Mouse (Mus musculus) C2C12 (cell line): ENCODE measurements around the gene Golga1. TPM values are rescaled to one million over a fixed set of nuclear protein-coding genes. Genes with fewer than 3 reads are reported as not detected.
A peak's percentile ranks its signal among the peaks of the same experiment; 100 is the strongest.

ENCODE experiments used
- H3K27me3 ChIP-seq: one replicate; pipeline ENCODE4 v1.6.1; 2011; ENCODE audit not compliant: control insufficient read depth, insufficient read depth, insufficient read length
- H3K36me3 ChIP-seq: one replicate; pipeline ENCODE4 v1.6.1; 2011; ENCODE audit not compliant: control insufficient read depth, insufficient read depth
- H3K4me3 ChIP-seq: one replicate; pipeline ENCODE4 v1.5.1; 2011; ENCODE audit warnings: mild to moderate bottlenecking, control low read depth; ENCODE audit not compliant: poor library complexity, insufficient read depth, severe bottlenecking
- H3K79me2 ChIP-seq: one replicate; pipeline ENCODE4 v1.6.1; 2011; ENCODE audit not compliant: control insufficient read depth, insufficient read depth
- H3K79me3 ChIP-seq: one replicate; pipeline ENCODE4 v1.6.1; 2011; ENCODE audit warnings: low read depth, control low read depth
- H3ac ChIP-seq: one replicate; pipeline ENCODE3; 2011; ENCODE audit warnings: low read depth; ENCODE audit not compliant: control insufficient read depth, insufficient read length
- CEBPB ChIP-seq: IDR thresholded peaks from one replicate; pipeline ENCODE4 v1.6.1; 2011; ENCODE audit warnings: low read depth, mild to moderate bottlenecking, control low read depth, moderate library complexity
- CTCF ChIP-seq: IDR thresholded peaks from one replicate; pipeline ENCODE4 v1.5.1; 2011; ENCODE audit not compliant: control insufficient read depth, insufficient read depth, insufficient read length
- FOSL1 ChIP-seq: IDR thresholded peaks from one replicate; pipeline ENCODE4 v1.8.0; 2011; ENCODE audit warnings: mild to moderate bottlenecking, low read length; ENCODE audit not compliant: poor library complexity, insufficient read depth, severe bottlenecking
- MAX ChIP-seq: IDR thresholded peaks from one replicate; pipeline ENCODE4 v1.6.1; 2011; ENCODE audit warnings: mild to moderate bottlenecking, control low read depth
- MYOD1 ChIP-seq: IDR thresholded peaks from one replicate; pipeline ENCODE4 v1.6.1; 2011; ENCODE audit warnings: low read depth; ENCODE audit not compliant: control insufficient read depth, insufficient read length
- MYOG ChIP-seq: IDR thresholded peaks from one replicate; pipeline ENCODE4 v1.6.1; 2011; ENCODE audit not compliant: control insufficient read depth, insufficient read length; ENCODE audit errors: extremely low read depth
- USF1 ChIP-seq: IDR thresholded peaks from one replicate; pipeline ENCODE4 v1.6.1; 2011; ENCODE audit warnings: low read depth, mild to moderate bottlenecking, control low read depth, moderate library complexity
- polyA plus RNA-seq: library from polyadenylated mRNA; unstranded; fragments of >200 nt; fragmentation: generic; extraction: Trizol; gene quantifications from one replicate; pipeline ENCODE4 v1.2.1, GENCODE M21; 2012; ENCODE audit warnings: missing spikeins

Golga1 gene
- polyA plus RNA-seq, 1 experiment = 4.1 TPM

DNA sequence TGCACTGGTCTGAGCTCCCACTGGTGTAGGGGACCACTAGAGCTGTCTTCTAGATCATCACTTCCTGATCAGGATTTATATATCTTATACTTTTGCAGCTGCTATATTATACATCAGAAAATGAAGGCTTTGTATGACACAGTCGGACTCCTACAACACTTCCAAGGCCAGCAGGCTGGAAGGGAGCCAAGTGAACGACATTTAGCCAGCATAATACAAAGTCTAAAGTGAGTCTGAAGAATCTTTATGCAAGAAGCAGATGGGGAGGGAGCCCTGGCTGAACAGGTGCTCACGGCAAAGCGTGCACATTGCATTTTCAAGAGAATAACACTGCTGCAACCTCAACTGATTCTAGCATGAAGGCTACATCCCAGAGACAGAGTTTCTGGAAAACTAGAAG is 72.9 kb downstream of the Golga1 start:
- H3K79me3 ChIP-seq = no peaks in the 10 kb centered on the region
- no peaks in the 10 kb centered on the region for H3K79me2 ChIP-seq
- TF ChIP-seq CTCF (no peak), CEBPB (no peak), USF1 (no peak)
- H3K36me3 ChIP-seq = no peaks in the 10 kb centered on the region
- H3ac ChIP-seq = no peak overlapping the region
- no peaks in the 10 kb centered on the region for H3K27me3 ChIP-seq
- no peak overlapping the region for H3K4me3 ChIP-seq

DNA sequence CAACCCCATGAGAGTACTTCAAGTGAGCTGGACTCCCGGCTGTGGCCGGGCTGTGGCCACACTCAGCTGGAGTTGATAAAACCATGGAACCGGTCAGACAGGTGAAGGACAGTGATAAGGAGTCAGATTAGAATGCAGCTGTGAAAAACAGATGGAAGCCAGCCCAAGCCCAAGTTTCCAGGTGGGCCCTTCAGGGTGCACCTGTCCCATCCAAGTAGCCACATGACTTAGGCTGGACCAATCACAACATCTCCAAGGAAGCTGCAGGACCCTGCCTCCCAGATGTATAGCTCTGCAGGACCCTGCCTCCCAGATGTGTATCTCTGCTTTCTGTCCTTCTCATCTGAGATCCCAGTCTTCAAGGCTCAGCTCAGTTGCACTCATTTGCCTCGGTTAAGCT is 73.3 kb downstream of the Golga1 start:
- Histone ChIP-seq H3K27me3 (no peaks in the 10 kb centered on the region), H3K4me3 (no peak overlapping the region), H3ac (no peak overlapping the region), H3K79me2 (no peaks in the 10 kb centered on the region), H3K79me3 (no peaks in the 10 kb centered on the region), H3K36me3 (no peaks in the 10 kb centered on the region)
- TF ChIP-seq CTCF (no peak), MYOG (no peak), USF1 (no peak), FOSL1 (no peak), MAX (no peak), CEBPB (no peak), MYOD1 (no peak)

- Histone ChIP-seq H3K36me3 (no peaks in the 10 kb centered on the region), H3K27me3 (no peaks in the 10 kb centered on the region), H3K79me2 (no peaks in the 10 kb centered on the region), H3K79me3 (no peaks in the 10 kb centered on the region), H3ac (no peak overlapping the region), H3K4me3 (no peak overlapping the region)
- TF ChIP-seq CTCF (no peak), CEBPB (no peak), MAX (no peak), MYOG (no peak), USF1 (no peak), MYOD1 (no peak), FOSL1 (no peak)
Observed at GRCm38 (mm10) chr2:38988929-38989328, 76.4 kb downstream of the Golga1 start.

DNA sequence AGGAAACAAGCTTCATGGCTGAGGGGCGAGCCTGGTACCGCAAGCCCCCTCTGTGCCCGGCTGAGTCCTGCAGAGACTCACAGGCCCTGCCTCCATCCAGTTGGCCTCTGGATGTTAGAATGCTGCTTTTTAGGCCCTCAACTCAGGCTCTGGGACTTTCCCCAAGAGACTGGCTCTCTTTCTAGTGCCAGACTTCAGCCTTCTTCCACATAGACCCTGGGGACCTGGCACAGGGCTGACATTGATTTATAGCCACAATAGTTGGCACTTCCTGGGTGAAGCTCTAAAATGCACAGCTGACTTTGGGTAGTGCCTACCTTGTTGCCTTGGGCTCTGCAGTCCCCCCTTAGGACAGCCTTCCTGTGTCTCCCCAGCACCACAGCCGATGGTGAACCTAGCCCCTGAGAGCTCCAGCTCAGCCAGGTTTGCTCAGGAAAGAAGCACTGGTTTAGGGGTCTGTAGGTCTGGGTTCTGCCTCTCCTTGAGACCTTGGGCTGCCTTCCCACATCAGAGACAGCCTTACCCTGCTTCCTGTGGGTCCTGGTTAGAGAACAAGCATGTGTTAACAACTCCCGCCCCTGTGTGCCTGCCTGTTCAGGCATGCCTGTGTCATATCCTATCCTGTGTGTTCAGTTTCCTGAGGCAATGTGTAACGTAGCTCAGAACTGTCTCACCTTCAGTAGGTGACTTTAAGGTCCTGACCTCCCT is 77.4 kb downstream of the Golga1 start:
- Histone ChIP-seq H3ac (no peak overlapping the region), H3K79me3 (no peaks in the 10 kb centered on the region), H3K79me2 (no peaks in the 10 kb centered on the region), H3K4me3 (no peak overlapping the region), H3K36me3 (no peaks in the 10 kb centered on the region), H3K27me3 (no peaks in the 10 kb centered on the region)
- no peak for TF ChIP-seq CEBPB
- no peak for TF ChIP-seq MYOG
- no peak for TF ChIP-seq CTCF
- TF ChIP-seq MAX = no peak
- TF ChIP-seq USF1 = no peak
- no peak for TF ChIP-seq FOSL1
- no peak for TF ChIP-seq MYOD1

DNA sequence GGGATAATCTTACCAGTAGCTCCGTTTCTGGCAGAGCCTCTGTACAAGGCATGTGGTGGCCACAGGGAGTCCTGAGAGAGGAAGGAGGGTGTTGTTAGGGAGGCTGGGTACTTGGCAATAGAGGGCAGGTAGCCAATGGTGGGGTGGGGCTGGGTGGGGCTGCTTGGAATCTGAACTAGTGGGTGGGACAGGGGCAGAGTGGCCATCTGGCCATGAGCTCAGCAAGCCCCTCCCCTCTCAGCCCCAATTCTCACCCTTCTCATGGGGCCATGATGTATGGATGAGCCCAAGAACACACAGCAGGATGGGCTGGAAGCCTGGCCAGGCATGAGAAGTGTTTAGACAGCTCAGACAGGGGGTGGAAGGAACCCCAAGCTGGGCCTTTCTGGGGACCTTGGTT is 78.0 kb downstream of the Golga1 start:
- H3K79me3 ChIP-seq = no peaks in the 10 kb centered on the region
- H3K27me3 ChIP-seq = no peaks in the 10 kb centered on the region
- no peaks in the 10 kb centered on the region for H3K79me2 ChIP-seq
- H3K4me3 ChIP-seq = no peak overlapping the region
- no peak overlapping the region for H3ac ChIP-seq
- TF ChIP-seq MYOD1 (no peak), CEBPB (no peak), CTCF (no peak), MAX (peak; percentile 25)
- H3K36me3 ChIP-seq = no peaks in the 10 kb centered on the region

- Histone ChIP-seq H3K27me3 (no peaks in the 10 kb centered on the region), H3K4me3 (no peak overlapping the region), H3ac (no peak overlapping the region), H3K36me3 (no peaks in the 10 kb centered on the region), H3K79me3 (no peaks in the 10 kb centered on the region), H3K79me2 (no peaks in the 10 kb centered on the region)
- no peak for TF ChIP-seq MYOG
- TF ChIP-seq USF1 = no peak
- TF ChIP-seq CEBPB = no peak
- no peak for TF ChIP-seq FOSL1
- no peak for TF ChIP-seq CTCF
- TF ChIP-seq MYOD1 = no peak
- TF ChIP-seq MAX = no peak
Observed at GRCm38 (mm10) chr2:38986580-38986979, 78.8 kb downstream of the Golga1 start.
